Mouse (Mus musculus): ENCODE measurements at regions not wholly inside any gene's neighbourhood (a gene's known extent, or its start where the extent isn't known, plus 50 kb on each side); places are given as distances from the start of the nearest gene placed in this dataset.

GRCm38 (mm10) chr3:120883650-120884049 is 287.8 kb downstream of the Rwdd3 start:
- peak; percentile 18; the same call in 1 of the 2 replicates for TF ChIP-seq CTCF (IDR thresholded peaks at IDR 0.05; ENCODE audit: borderline replicate concordance, extremely low read depth, insufficient read depth, insufficient read length)
- TF ChIP-seq POLR2A (IDR thresholded peaks at IDR 0.05; ENCODE audit: borderline replicate concordance, extremely low read depth, insufficient read depth, insufficient read length, poor library complexity, severe bottlenecking): no peak
